Mouse (Mus musculus) effector memory CD4-positive, alpha-beta T cell, adult 7 months (primary cell): ENCODE data around the gene Gm28035. TPM values are rescaled to one million over a fixed set of nuclear protein-coding genes. Genes with fewer than 3 reads are reported as not detected.

ENCODE experiments used
- polyA plus RNA-seq: library from polyadenylated mRNA; unstranded; fragments of 100-300 nt; shearing (Covaris generic); gene quantifications from one replicate; pipeline ENCODE4 v1.2.1, GENCODE M21; 2017

Gm28035 gene
- 1.6 TPM for polyA plus RNA-seq

DNA sequence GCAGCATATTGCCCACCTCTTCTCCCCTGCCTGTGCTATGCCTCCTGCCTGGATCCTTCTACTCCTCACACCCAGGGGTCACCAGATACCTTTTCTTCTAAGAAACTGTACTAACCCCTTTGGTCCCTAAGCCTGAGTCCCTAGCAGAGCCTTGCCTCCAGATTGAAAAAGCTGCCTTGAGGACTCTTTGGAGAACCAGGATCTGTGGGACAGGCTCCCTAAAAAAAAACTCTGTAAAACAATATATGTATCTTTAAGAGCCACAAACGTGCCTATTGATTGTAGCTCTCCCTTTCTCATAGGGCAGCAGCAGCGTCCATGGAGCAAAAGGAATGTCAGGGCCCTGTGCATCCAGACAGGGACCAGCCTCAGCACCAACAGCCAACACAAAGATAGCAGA is at the start of gene Gm28035:
Gm28035 (plus strand) TSS at position 301 of the 400 bp plus-strand sequence.

DNA sequence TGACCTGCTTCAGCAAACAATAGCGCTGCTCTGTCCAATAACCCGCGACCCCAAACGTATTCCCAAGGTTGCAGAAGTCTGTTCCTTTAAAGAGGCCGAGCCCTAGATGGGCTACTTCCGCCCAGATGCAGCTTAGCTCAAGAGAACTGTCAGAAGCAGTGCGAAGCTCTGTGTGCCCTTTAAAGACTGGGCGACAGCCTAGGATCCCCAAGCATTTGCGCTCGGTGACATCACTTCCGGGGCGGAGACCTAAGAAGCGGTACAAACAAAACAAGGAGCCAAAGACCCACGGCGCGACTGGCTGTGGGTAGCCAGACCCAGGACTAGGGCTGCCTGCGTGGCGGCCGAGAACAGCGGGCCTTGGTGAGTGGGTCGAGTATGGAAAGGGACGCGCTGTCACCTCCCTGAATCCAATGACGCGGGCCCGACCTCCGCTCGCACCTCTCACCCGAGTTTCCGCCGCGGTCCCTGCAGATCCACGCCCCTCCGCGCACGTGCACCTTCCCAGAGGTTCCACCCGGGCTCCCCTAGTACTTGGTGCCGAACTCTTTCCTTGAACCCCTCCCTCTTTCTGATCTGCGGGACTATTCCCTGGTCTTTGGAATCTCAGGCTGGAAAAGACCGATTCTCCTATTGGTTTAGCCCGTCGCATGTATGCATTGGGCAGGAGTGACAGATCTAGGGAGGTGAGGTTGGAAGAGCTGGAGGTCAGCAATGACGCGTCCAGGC is 34.6 kb upstream of the Gm28035 start, which contains the start of gene Kyat1:
Kyat1 (minus strand) TSS at position 219 of the 729 bp plus-strand sequence.

DNA sequence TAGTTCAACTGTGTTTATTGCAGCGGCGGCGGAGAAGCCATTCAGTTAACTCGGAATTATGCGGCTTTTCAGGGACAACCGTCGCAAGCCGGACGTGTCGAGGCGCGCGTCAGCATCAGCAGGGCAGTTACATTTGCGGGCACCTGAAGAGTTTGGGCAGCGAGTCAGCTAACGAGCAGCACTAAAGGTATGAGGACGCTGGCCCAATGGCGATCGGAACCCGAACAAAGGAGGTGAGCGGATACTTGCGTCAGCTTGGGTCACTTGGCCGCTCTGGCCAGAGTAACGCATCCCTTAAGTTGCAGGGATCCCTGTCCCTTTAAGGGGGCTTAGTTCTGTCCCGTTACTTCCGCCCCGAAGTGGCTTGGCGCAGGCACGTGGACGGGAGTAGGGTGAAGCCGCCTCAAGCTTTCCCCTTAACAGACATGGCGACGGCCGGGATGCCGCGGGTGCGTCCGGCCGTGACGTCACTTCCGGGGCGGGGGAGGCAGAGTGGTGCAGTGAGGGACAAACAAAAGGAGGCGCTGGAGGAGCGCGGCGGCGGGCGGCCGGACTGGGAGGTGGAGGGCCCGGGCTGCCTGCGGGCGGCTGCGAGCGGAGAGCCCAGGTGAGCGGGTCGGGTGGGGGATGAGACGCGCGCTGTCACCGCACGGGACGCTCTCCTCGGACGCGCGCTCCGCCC is 3.0 kb upstream of the Gm28035 start, which contains the start of gene Lrrc8a:
Lrrc8a (plus strand) TSS at position 517 of the 682 bp plus-strand sequence.

DNA sequence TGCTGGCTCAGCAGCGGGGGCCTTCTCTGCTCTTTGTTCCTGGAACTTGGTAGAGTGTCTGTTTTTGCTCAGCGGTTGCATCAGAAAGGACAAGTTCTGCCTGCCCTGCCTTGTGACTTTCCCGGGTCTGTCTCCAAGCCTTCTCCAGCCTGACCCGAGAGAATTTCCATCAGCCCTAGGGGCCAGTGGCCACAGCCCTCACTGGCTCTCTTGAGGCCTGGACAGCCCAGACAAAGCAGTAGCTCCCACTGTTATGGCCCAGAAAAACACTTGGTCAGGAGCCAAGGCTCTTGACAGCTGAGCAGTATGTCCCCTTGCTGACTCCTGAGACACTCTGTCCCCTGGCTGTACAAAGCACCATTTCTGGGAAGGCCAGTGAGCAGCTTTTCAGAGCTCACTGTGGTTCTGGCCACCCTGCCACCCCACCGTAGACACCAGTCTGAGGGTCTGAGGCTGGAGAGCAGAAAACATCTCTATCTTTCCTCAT is 25.4 kb downstream of the Gm28035 start, which contains the start of gene Phyhd1:
Phyhd1 (plus strand) TSS at position 437 of the 487 bp plus-strand sequence.

DNA sequence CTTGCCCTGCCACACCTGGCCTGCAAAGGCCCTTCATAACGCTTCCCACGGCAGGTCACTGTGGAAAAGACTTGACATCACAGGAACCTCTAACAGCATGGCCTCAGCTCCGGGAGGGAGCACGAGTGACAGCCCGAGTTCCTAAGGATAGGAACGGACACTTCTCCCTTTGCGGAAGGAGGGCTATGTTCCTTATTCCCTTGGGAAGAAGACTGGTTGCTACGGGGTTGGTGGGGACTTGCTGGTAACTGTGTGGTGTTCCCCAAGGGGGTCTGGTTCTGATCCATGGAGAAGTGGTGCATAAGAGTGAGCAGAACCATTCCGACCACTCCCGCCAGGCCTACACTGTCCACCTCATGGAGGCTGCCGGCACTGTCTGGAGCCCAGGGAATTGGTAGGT is 40.4 kb downstream of the Gm28035 start, which contains the start of gene Gm28038:
Gm28038 (plus strand) TSS at position 301 of the 400 bp plus-strand sequence.

DNA sequence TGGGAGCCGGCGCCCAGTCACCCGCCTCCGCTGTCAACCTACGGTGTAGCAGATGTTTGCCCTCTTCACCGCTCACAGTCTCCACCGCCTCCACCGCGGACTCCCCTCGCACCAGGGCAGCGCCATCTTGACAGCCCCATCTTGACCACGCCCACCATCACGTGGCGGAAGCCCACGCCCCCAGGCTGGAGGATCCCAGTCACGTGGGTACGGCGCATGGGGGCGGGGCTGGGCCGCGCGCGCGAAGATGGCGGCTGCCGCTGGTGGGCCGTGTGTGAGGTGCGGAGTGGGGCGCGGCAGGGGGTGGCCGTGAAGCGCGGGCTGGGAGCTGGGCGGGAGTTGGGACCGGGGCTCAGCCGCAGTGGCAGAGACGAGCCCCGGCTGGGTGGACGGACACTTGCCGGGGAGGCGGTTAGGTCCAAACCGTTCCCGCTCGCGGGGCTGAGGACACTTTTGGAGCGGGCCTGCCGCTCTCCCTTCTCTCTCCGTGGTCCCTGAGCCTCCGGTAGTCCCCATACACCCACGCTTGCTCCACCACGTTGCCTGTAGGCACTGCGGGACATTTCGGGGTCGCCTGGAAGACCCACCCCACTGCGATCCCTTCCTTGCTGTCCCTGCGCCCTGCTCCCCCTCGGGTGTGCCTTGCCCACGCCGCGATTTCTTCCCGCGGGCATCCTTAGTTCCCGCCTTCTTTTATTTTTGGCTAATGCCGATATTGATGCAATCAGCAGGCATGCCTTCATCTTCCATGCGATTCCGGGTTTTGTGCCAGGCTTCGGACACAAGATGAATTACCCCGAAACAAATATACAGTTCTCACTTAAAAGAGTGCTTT is 46.0 kb downstream of the Gm28035 start, which contains the start of the genes Dolk and Nup188:
Dolk (minus strand) TSS at position 143 of the 835 bp plus-strand sequence.
Nup188 (plus strand) TSS at position 206 of the 835 bp plus-strand sequence.

Other genes starting within 250 kb of the Gm28035 start
- gene Wdr34, start 191.7 kb upstream of the Gm28035 start, polyA plus RNA-seq = 2.3 TPM
- gene Set, start 183.2 kb upstream of the Gm28035 start, polyA plus RNA-seq = 287 TPM
- 1.1 TPM for gene Pkn3, start 162.9 kb upstream of the Gm28035 start, polyA plus RNA-seq
- gene Zdhhc12, start 146.9 kb upstream of the Gm28035 start, polyA plus RNA-seq = 9.4 TPM
- gene Zer1, start 116.0 kb upstream of the Gm28035 start, polyA plus RNA-seq = 21.4 TPM
- 5.4 TPM for gene Tbc1d13, start 106.8 kb upstream of the Gm28035 start, polyA plus RNA-seq
- gene Endog, start 69.1 kb upstream of the Gm28035 start, polyA plus RNA-seq = 23.6 TPM
- 28.2 TPM for gene Spout1, start 62.1 kb upstream of the Gm28035 start, polyA plus RNA-seq
- 7.8 TPM for gene Kyat1, start 34.7 kb upstream of the Gm28035 start, polyA plus RNA-seq
- 3.4 TPM for gene Lrrc8a, start 2.9 kb upstream of the Gm28035 start, polyA plus RNA-seq
- 1.5 TPM for gene Phyhd1, start 25.6 kb downstream of the Gm28035 start, polyA plus RNA-seq
- gene Gm28038, start 40.5 kb downstream of the Gm28035 start, polyA plus RNA-seq = not detected
- gene Dolk, start 45.8 kb downstream of the Gm28035 start, polyA plus RNA-seq = 6.4 TPM
- gene Nup188, start 45.8 kb downstream of the Gm28035 start, polyA plus RNA-seq = 16.6 TPM
- gene Sh3glb2, start 118.8 kb downstream of the Gm28035 start, polyA plus RNA-seq = 79.2 TPM
- 4.6 TPM for gene Miga2, start 123.7 kb downstream of the Gm28035 start, polyA plus RNA-seq
- gene Dolpp1, start 151.7 kb downstream of the Gm28035 start, polyA plus RNA-seq = 20.8 TPM
- gene Crat, start 175.2 kb downstream of the Gm28035 start, polyA plus RNA-seq = 11.1 TPM
- 91.0 TPM for gene Ptpa, start 175.5 kb downstream of the Gm28035 start, polyA plus RNA-seq
- 29.6 TPM for gene Ier5l, start 233.7 kb downstream of the Gm28035 start, polyA plus RNA-seq